Mouse (Mus musculus) gastrocnemius, postnatal 36 days (tissue): ENCODE results near the gene Cspg5. TPM values are rescaled to one million over a fixed set of nuclear protein-coding genes. Genes with fewer than 3 reads are reported as not detected.

Source experiments
- DNase-seq, 2 experiments: peaks; one replicate each; pipeline ENCODE4 v3.0.0; 2022
- intact Hi-C: fragments of 180-260 bp; cut with DNase I; formaldehyde crosslinking; loops from one replicate; pipeline ENCODE4 v1.15.1; 2025
- microRNA-seq, 2 experiments: library from miRNA; unstranded; fragments of <30 nt; microRNA quantifications; one replicate each; pipeline ENCODE4 v1.2.0; 2021
- total RNA-seq, 2 experiments: library from RNA; stranded (reverse); gene quantifications; 2 replicates each; pipeline ENCODE4 v1.2.3; 2021

Gene Cspg5
- total RNA-seq, 2 experiments from 2014 or later = 0.18 TPM; not detected in 1

DNA sequence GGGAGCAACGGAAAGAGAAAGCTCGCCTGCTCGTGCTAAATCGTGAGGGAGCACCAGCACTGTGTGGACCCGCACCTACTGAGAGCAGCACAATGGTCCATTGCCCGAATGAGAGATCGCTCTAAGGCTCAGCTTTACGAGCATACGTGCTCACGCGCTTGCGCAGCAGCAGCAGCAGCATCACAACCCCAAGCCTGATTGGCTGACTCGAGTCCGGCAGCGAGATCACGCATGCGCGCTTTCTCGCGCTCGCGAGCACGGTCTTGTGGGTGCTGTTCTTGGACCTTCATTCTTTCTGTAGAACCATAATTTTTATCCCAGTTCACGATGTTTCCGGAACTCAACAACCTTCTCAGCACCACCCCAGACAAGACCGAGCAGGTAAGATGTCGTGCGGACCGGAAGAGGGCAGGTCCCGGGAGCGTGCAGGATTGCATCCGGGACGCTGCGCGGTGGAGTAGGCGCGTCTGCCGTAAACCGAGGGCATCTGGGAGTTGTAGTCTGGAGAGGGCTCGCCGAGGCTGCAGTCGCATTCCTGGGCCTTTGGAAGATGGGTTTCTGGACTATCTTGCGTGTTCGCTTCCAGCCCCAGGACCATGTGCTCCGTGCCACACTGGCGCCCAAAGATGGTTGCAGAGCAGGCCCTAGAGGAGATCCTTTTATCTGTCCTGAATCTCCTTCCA is 61.5 kb downstream of the Cspg5 start, which contains the start of gene Elp6:
TSS of gene Elp6 (plus strand) at position 205 of the 683 bp plus-strand sequence.
- DNase-seq = peak; percentile 85 to 91
- intact Hi-C loops = no loop called here

DNA sequence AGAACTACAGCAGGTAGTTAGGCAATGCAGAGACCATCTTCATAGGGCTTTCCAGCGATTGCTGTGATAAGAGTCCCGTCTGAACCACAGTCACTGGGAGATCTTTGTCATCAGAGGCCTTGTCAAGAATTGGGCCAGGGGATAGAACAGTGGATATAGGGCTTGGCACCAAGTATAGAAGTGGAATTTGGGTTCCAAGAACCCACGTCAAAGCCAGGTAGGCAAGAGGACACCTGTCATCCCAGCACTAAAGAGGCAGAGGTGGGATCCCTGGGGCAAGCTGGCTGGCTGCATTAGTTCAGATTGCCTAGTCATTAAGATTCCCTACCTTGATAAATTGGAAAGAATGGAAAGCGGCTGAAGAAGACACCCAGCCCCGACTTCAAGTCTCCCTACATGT is 62.8 kb downstream of the Cspg5 start:
- no peak for DNase-seq
- intact Hi-C loops = no loop called here

Small RNAs within 50 kb of the gene (microRNA-seq; reads per million reads assigned to microRNA genes)
- gene Mir6236 = 44.4 to 75.7 reads per million in 2 experiments

Other genes starting within 250 kb of the Cspg5 start
- 10 to 100 TPM; 21.1 to 23.8 TPM for gene Smarcc1, start 126.1 kb upstream of the Cspg5 start, total RNA-seq
- 10 to 100 TPM; 30.4 to 32.0 TPM for gene Dhx30, start 126.0 kb upstream of the Cspg5 start, total RNA-seq
- 1 to 10 TPM; 2.8 to 3.1 TPM for gene Elp6, start 61.4 kb downstream of the Cspg5 start, total RNA-seq
- gene Scap, start 89.5 kb downstream of the Cspg5 start, total RNA-seq = 10 to 100 TPM; 15.2 to 15.8 TPM
- gene Ptpn23, start 164.4 kb downstream of the Cspg5 start, total RNA-seq = 1 to 10 TPM; 7.9 to 8.1 TPM
- not detected for gene Ngp, start 176.0 kb downstream of the Cspg5 start, total RNA-seq
- 1 to 10 TPM; 6.6 to 7.9 TPM for gene Klhl18, start 232.9 kb downstream of the Cspg5 start, total RNA-seq
- under 1 TPM in 1 of 2 experiments, not detected in 1; 0.17 TPM for gene Kif9, start 233.2 kb downstream of the Cspg5 start, total RNA-seq